Mouse (Mus musculus): ENCODE results near the gene Gm49321.
A peak's percentile ranks its signal among the peaks of the same experiment; 100 is the strongest.

Gm49321 gene

DNA sequence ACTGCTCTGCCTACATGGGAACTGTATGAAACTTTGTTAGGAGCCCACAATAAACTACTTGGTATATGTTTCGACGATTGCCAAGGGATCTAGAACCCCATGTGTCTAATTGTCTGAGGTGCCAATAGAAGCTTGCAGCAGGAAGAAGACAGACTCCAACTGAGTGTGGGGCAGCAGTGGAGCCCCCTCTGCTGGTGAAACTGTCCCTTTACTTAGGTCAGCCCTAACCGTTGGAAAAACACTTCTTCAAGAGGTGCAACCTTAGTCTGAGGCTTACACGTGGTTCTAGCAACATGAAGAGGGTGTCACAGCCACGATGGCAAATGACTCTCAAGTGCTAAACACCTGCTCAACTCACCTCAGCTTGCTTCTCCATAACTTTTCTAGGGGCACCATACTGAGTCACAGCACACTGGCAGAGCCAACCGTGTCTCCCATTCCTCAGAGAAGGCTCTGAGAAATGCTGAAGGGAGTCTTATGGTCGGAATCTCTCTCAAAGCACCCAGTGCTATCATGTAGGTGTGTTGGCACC lies 77.4 kb downstream of the Gm49321 start:
- peak; percentile 67 to 69 for DNase-seq

DNA sequence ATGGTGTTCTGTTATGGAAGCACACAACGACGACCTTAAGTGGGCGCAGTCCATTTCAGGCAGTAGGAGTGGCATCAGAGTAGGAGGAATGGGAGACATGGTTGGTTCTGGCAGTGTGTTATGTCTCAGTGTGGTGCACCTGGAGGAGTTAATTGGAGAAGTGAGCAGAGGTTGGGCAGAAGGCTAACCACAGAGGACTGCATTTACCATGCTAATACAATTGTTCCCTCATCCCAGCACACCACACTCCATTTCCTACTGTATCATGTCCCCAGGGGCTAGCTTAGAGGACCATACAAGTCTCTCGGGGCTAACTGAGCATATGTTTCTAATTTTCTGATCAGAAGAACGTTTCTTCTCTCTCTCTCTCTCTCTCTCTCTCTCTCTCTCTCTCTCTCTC lies 78.0 kb downstream of the Gm49321 start:
- no peak for DNase-seq
